Mouse (Mus musculus) kidney, embryonic 16.5 days (tissue): ENCODE results near the gene Fut11. TPM values are rescaled to one million over a fixed set of nuclear protein-coding genes. Genes with fewer than 3 reads are reported as not detected.
"Not testable (repeated sequence)": the region's sequence is repeated elsewhere in the genome, so short reads cannot be mapped to it uniquely, and the experiment has no call there.

Experiments
- ATAC-seq: fragments of 200-750 bp; cut with Nextera tagmentation; 2 replicates; pipeline ENCODE4 v1.8.0; 2017; ENCODE audit warnings: moderate TSS enrichment; ENCODE audit not compliant: low FRiP score, low TSS enrichment
- H3K27ac ChIP-seq: fragments of 300-500 bp; sonication (generic); 2 replicates; pipeline ENCODE4 v1.5.1; 2014; ENCODE audit warnings: low read length
- H3K27me3 ChIP-seq: fragments of 300-500 bp; sonication (generic); 2 replicates; pipeline ENCODE4 v1.6.1; 2014; ENCODE audit warnings: low read length, control low read depth, mixed read lengths; ENCODE audit not compliant: insufficient read depth
- H3K36me3 ChIP-seq: fragments of 300-500 bp; sonication (generic); 2 replicates; pipeline ENCODE4 v1.6.1; 2014; ENCODE audit warnings: low read length, control low read depth, mixed read lengths; ENCODE audit not compliant: insufficient read depth
- H3K4me1 ChIP-seq: fragments of 300-500 bp; sonication (generic); 2 replicates; pipeline ENCODE4 v1.6.1; 2014; ENCODE audit warnings: low read length, control low read depth, mixed read lengths; ENCODE audit not compliant: insufficient read depth
- H3K4me2 ChIP-seq: fragments of 300-500 bp; sonication (generic); replicated peaks from 2 replicates; pipeline ENCODE4 v1.6.1; 2014; ENCODE audit warnings: low read depth, low read length
- H3K4me3 ChIP-seq: fragments of 300-500 bp; sonication (generic); 2 replicates; pipeline ENCODE4 v1.5.1; 2014; ENCODE audit warnings: mild to moderate bottlenecking, low read length
- H3K9ac ChIP-seq: fragments of 300-500 bp; sonication (generic); replicated peaks from 2 replicates; pipeline ENCODE4 v1.6.1; 2014; ENCODE audit warnings: low read length
- H3K9me3 ChIP-seq: fragments of 300-500 bp; sonication (generic); 2 replicates; pipeline ENCODE4 v1.6.1; 2016; ENCODE audit warnings: low read length, control low read depth
- WGBS: fragments of 180-500 bp; shearing (Covaris S2); extraction: QIAGEN DNeasy Blood & Tissue Kit; methylation state at CpG from one replicate; pipeline ENCODE4 v1.1.7; 2014; 5-methylcytosine and 5-hydroxymethylcytosine counted together
- polyA plus RNA-seq: library from polyadenylated mRNA; unstranded; fragments of >200 nt; fragmentation: Nextera tagmentation; extraction: Ambion mirVana; gene quantifications from 2 replicates; pipeline ENCODE4 v1.2.1, GENCODE M21; 2015

Fut11 gene
- polyA plus RNA-seq, 1 experiment from 2014 or later, result 28.2 TPM

DNA sequence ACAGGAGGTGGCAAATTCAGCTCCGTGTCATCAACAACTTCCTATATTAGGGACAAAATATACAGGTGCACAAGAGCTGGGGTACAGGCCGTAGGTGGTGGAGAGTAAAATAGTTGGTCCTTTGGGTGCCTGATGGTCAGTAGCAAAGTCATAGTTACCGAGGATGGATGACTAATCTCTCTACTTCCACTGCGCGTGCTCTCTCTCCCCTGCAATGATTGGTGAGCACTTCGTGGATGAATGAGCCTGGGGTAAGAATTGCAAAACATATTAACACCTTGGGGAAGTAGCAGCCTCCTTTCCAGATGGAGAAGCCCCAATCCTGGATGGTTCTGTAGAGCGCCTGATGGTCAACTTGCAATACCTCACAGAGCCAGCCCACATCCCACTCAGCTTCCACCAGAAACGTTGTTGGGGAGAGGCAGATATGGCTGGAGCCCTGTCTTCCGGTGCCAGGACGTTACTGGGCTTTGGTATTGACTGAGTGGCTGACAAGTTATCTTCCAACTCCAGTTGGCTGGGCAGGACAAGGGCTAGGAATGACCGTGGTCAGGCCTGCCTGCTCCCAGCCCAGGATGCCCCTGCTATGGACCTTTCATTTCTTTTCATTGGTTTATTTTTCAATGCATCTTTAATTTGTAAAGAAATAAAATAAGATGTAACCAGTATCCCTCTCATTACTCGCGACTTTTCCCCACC lies 434 bp upstream of the Fut11 start:
- Histone ChIP-seq H3K4me2 (peak overlapping the region; percentile 72), H3K27ac (peak overlapping the region; percentile 99), H3K27me3 (no peaks in the 10 kb centered on the region), H3K9ac (peak overlapping the region; percentile 93), H3K36me3 (peaks cover 47% of the 10 kb centered on the region), H3K9me3 (no peaks in the 10 kb centered on the region), H3K4me1 (peaks cover 44% of the 10 kb centered on the region), H3K4me3 (peak overlapping the region; percentile 86)
- ATAC-seq, result peak; percentile 29
- 43% methylated on average over 13 of the region's 13 CpGs for WGBS

DNA sequence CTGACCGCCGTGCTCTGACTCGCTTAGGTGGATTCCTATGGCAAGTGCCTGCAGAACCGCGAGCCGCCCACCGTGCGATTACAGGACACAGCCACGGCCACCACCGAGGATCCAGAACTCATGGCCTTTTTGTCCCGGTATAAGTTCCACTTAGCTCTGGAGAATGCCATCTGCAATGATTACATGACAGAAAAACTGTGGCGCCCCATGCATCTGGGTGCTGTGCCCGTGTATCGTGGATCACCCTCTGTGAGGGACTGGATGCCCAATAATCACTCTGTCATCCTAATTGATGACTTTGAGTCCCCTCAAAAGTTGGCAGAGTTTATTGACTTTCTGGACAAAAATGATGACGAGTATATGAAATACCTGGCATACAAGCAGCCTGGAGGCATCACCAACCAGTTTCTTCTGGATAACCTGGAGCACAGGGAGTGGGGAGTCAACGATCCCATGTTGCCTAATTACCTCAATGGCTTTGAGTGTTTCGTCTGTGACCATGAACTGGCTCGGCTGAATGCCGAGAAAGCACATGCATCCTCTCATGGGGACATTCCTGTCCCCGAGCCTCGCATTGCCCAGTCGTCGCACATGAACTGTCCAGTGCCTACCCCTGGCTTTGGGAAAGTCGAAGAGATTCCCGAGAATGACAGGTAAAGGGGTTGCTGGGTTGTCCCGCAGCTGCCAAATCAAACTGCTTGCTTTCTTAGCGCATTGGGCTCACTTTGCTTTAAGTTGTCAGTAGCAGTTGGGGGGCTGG lies 1.2 kb downstream of the Fut11 start:
- WGBS, result 9% methylated on average over 27 of the region's 27 CpGs
- Histone ChIP-seq H3K27ac (peak overlapping the region; percentile 99), H3K36me3 (peaks cover 34% of the 10 kb centered on the region), H3K27me3 (no peaks in the 10 kb centered on the region), H3K9ac (peak overlapping the region; percentile 93), H3K9me3 (no peaks in the 10 kb centered on the region), H3K4me2 (peak overlapping the region; percentile 72), H3K4me1 (peaks cover 47% of the 10 kb centered on the region), H3K4me3 (peak overlapping the region; percentile 86)
- ATAC-seq, result no peak

DNA sequence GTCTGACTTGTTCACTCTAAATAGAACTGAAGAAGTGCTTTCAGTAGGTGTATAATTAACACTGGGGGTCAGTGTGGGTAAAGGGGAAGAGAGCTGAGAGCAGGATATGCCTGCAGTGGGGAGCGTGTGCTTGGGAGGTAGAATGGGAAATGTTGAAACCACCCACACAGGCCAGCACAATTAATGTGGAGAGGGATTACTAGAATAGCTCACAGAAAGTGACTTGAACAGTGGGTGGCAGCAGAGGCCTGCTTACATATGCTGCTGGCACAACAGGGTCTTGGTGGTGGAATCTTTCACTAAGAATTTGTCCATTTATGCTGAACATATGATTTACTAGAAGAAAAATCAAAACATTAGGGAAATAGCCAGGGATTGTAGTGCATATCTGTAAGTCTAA lies 2.2 kb downstream of the Fut11 start:
- no peak for ATAC-seq
- H3K9me3 ChIP-seq, result no peaks in the 10 kb centered on the region
- peak overlapping the region; percentile 86 for H3K4me3 ChIP-seq
- H3K4me2 ChIP-seq, result peak overlapping the region; percentile 72
- peaks cover 58% of the 10 kb centered on the region for H3K4me1 ChIP-seq
- no peaks in the 10 kb centered on the region for H3K27me3 ChIP-seq
- no peak overlapping the region for H3K27ac ChIP-seq
- no peak overlapping the region; the same call in 1 of the 2 replicates for H3K9ac ChIP-seq
- WGBS, result 5% methylated on average over 1 of the region's 1 CpGs
- peaks cover 24% of the 10 kb centered on the region for H3K36me3 ChIP-seq

DNA sequence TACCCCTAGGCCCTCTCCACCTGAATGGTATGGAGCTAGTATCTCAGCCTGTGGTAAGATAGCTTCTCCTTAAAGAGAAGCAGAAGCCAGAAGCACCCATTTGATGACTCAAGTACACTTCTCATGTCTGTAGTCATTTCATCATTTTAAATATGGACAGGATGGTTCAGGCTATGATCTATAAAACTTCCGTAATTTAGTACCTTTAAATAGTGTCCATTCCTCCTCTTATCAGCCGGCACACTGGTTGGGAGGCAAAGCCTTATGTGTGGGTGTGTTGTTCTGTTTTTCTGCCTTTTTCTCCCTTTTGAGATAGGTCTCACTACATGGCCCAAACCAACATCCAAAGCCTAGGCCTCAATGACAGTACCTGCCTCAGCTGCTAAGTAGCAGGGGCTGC lies 3.7 kb downstream of the Fut11 start:
- ATAC-seq, result no peak
- peaks cover 61% of the 10 kb centered on the region for H3K4me1 ChIP-seq

DNA sequence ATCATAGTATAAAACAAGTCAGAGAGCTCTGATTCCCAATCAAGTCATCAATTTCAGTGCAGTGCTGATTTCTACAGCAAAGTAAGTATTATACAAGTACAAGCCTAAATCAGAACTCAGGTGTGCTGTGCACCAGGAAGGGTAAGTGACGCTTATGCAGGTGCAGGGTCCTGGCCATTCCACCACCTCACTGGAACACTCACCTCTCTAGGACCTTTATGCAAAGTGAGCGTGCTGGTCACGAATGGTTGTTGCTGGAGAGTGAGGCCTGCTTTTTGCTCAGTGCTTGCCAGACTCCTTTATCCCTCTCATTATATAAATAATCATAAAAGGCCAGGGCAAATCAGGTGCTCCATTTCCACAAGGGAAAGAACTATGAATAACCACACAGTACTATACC lies 5.6 kb downstream of the Fut11 start:
- no peak overlapping the region for H3K4me3 ChIP-seq
- no peaks in the 10 kb centered on the region for H3K27me3 ChIP-seq
- H3K4me2 ChIP-seq, result no peak overlapping the region
- peaks cover 57% of the 10 kb centered on the region for H3K4me1 ChIP-seq
- ATAC-seq, result no peak
- no peak overlapping the region for H3K9ac ChIP-seq
- H3K36me3 ChIP-seq, result peaks cover 9% of the 10 kb centered on the region; the same call in 1 of the 2 replicates
- no peak overlapping the region for H3K27ac ChIP-seq
- H3K9me3 ChIP-seq, result no peaks in the 10 kb centered on the region
- WGBS, result 87% methylated on average over 3 of the region's 3 CpGs

More for the DNA sequence above, 3.7 kb downstream of the Fut11 start:
- no peaks in the 10 kb centered on the region for H3K27me3 ChIP-seq
- H3K27ac ChIP-seq, result no peak overlapping the region
- H3K36me3 ChIP-seq, result peaks cover 10% of the 10 kb centered on the region
- WGBS, result 81% methylated on average over 2 of the region's 2 CpGs
- no peak overlapping the region for H3K9ac ChIP-seq
- H3K9me3 ChIP-seq, result no peaks in the 10 kb centered on the region
- no peak overlapping the region for H3K4me3 ChIP-seq
- H3K4me2 ChIP-seq, result no peak overlapping the region

DNA sequence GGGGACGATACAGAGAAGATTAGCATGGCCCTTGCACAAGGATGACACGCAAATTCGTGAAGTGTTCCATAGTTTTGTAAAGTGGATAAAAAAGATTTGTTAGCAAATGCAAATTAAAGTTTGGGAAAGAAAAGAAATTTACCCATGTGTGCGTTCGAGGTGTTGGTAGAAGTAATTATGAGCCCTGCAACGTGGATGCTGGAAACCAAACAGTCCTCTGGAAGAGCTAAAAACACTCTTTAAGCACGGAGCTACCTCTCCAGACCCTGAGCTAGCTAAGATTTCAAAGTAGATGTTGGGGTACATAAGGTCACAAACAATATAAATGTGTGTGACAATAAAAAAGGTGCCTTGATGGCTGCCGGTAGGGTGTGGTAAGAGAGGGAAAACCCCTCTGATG lies 6.8 kb downstream of the Fut11 start:
- WGBS, result 72% methylated on average over 8 of the region's 8 CpGs
- Histone ChIP-seq H3K27ac (no peak overlapping the region), H3K9ac (peak overlapping the region; percentile 23), H3K4me2 (peak overlapping the region; percentile 73), H3K4me3 (peak overlapping the region; percentile 96), H3K4me1 (peaks cover 48% of the 10 kb centered on the region), H3K9me3 (no peaks in the 10 kb centered on the region), H3K36me3 (peaks cover 11% of the 10 kb centered on the region; the same call in 1 of the 2 replicates), H3K27me3 (no peaks in the 10 kb centered on the region)
- ATAC-seq, result no peak

DNA sequence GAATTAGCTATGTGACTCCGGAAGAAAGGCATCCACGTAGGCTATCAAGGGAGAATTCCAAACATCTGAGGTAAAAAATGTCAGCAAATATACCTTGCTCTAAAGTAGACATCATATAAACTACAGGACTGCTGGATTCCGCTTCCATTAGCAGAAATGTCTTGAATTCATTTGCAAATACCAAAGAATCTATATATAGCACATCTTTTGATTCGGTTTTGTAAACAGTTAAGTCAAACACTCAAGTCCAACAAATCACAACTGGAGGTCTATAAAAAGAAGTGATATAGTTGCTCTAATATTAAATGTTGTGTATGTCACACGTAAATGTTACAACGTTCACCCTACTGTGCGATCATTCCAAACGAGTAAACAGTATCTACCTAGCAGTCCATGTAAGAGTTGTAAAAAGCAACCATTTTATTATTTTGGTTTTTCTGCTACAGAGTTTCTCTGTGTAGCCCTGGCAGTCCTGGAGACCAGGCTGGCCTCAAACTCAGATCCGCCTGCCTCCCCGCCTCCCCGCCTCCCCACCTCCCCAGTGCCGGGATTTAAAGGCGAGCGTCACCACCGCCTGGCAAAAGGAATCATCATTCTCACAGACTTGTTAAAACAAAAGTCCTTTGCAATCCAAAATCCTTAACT lies 7.5 kb downstream of the Fut11 start:
- H3K9me3 ChIP-seq, result no peaks in the 10 kb centered on the region
- H3K4me1 ChIP-seq, result peaks cover 41% of the 10 kb centered on the region
- ATAC-seq, result peak; percentile 42; the same call in 1 of the 2 replicates
- no peaks in the 10 kb centered on the region for H3K27me3 ChIP-seq
- H3K27ac ChIP-seq, result peak overlapping the region; percentile 95
- H3K4me2 ChIP-seq, result peak overlapping the region; percentile 73
- peaks cover 11% of the 10 kb centered on the region; the same call in 1 of the 2 replicates for H3K36me3 ChIP-seq
- H3K9ac ChIP-seq, result peak overlapping the region; percentile 95
- 11% methylated on average over 15 of the region's 15 CpGs for WGBS
- H3K4me3 ChIP-seq, result peak overlapping the region; percentile 96

DNA sequence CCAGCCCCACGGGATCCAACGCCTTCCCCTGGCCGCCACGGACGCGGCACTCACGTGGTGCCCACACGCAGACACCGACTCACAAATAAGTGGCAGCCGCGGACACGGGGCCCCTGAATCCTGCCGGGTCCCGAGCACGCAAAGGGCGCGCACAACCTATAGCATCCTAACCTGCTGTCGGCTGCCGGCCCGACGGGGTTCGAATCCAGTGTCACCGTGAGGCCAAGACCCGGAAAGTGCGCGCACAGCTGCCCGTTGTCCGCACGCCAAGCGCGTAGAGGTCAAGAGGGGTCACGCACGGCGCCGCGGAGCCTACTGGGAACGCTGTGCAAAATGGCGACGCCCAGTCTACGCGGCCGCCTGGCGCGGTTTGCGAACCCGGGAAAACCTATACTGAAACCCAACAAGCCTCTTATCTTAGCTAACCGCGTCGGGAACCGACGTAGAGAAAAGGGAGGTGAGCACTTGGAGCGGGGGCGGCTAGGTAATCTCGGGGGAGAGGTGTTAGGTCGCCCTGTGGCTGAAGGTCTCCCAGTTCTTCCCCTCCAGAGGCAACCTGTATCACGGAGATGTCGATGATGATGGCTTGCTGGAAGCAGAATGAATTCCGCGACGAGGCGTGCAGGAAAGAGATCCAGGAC lies 8.1 kb downstream of the Fut11 start, which contains the start of gene Chchd1:
Chchd1 (plus strand) TSS at position 266 of the 641 bp plus-strand sequence.
- H3K4me1 ChIP-seq, result peaks cover 36% of the 10 kb centered on the region
- H3K27ac ChIP-seq, result peak within 1 kb of the TSS; percentile 95

DNA sequence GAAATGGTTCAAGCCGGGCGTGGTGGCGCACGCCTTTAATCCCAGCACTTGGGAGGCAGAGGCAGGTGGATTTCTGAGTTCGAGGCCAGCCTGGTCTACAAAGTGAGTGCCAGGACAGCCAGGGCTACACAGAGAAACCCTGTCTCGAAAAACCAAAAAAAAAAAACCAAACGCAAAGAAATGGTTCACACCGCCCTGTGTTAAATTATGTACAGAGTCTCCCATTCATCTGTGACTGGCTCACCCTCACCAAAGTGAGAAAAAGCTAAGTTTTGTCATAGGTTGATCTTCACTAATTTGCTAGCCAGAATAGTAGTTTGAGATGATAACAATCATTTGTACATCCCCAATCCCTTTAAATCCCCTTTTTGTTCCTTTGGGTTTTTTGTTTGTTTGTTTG lies 8.7 kb downstream of the Fut11 start:
- 6% methylated on average over 7 of the region's 8 CpGs for WGBS
- H3K4me3 ChIP-seq, result peak overlapping the region; percentile 96
- H3K27ac ChIP-seq, result peak overlapping the region; percentile 95
- H3K4me2 ChIP-seq, result peak overlapping the region; percentile 73
- H3K36me3 ChIP-seq, result peaks cover 11% of the 10 kb centered on the region; the same call in 1 of the 2 replicates
- peaks cover 33% of the 10 kb centered on the region for H3K4me1 ChIP-seq
- ATAC-seq, H3K27me3 ChIP-seq, H3K9me3 ChIP-seq: not testable (repeated sequence)
- H3K9ac ChIP-seq, result peak overlapping the region; percentile 95

More for the DNA sequence above, 8.1 kb downstream of the Fut11 start, which contains the start of gene Chchd1:
- H3K9ac ChIP-seq, result peak within 1 kb of the TSS; percentile 95
- peak within 1 kb of the TSS; percentile 73 for H3K4me2 ChIP-seq
- peaks cover 11% of the 10 kb centered on the region; the same call in 1 of the 2 replicates for H3K36me3 ChIP-seq
- peak within 1 kb of the TSS; percentile 96 for H3K4me3 ChIP-seq
- under 1% methylated on average over 61 of the region's 61 CpGs for whole genome bisulfite sequencing
- no peaks in the 10 kb centered on the region for H3K9me3 ChIP-seq
- H3K27me3 ChIP-seq, result no peaks in the 10 kb centered on the region
- ATAC-seq, result peak; percentile 73
